Mouse (Mus musculus): ENCODE measurements at regions not wholly inside any gene's neighbourhood (a gene's known extent, or its start where the extent isn't known, plus 50 kb on each side); places are given as distances from the start of the nearest gene placed in this dataset.

GRCm38 (mm10) chr12:110083471-110083870 lies 195.4 kb upstream of the Dio3 start:
- TF ChIP-seq GATA1 (IDR thresholded peaks at IDR 0.05; ENCODE audit: low read length) (no peak), TAL1 (IDR thresholded peaks at IDR 0.05; ENCODE audit: low read length) (no peak)

Measured in erythroblast, embryonic 14.5 days (primary cell).